ENCODE assay signal across 9 mouse cellular contexts in the genomic region with DNA sequence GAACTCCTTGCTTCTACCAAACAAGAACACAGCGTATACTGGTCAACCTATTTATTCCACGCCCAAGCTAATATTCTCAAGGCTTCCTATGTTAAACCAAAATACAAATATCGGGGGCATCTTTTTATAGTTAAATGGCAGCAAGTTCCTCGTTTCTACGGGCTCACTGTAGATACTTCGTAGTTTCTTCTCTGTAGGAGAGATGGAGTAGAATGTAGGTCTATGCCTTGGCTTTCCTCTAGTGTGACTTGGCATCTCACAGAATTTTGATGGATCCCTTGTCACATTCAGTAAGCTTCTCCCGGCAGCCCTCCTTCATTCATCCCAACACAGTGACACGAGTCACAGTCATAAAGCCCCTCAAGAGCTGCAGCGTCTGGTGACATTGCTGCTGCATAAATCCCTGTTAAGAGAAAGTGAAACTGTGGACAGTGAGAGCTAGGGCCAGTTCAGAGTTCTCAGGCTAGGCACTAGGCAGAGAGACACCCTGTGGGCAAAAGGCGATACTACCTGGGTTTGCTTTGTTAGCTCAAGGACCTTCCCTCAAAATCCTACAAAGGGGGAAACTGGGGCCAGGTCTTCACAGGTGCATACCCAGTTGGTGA.
DNase-seq lines count a peak whose midpoint lies in the region; ATAC-seq and TF ChIP-seq lines count a peak whose summit lies in the region.
"Had no signal": no experiment of that assay in that cellular context is flagged by ENCODE, and none has a peak within 500 bp of the region (broad histone marks: within the 10 kb centered on the region; RNA-seq: fewer than 3 reads in every experiment).

No protein-coding gene starts in this region.

- peak overlapping the region; percentile 15; the same call in 1 of the 2 replicates for H3K27ac ChIP-seq in forebrain, embryonic 14.5 days (ENCODE audit: low read depth, low read length)
- H3K27ac ChIP-seq in forebrain, embryonic 11.5 days (ENCODE audit: low read depth, low read length) = no peak overlapping the region
- no peak overlapping the region for H3K27ac ChIP-seq in cortical plate, adult 2 months (ENCODE audit: insufficient read depth, low read length)

- peak; percentile 42; the same call in 1 of the 2 replicates for ATAC-seq in forebrain, embryonic 14.5 days
- no peak for ATAC-seq in forebrain, embryonic 11.5 days (replicated peaks; ENCODE audit: low FRiP score)

- no peaks in the 10 kb centered on the region for H3K36me3 ChIP-seq in forebrain, embryonic 14.5 days (ENCODE audit: control insufficient read depth, insufficient read depth, low read length)
- no peaks in the 10 kb centered on the region for H3K36me3 ChIP-seq in forebrain, embryonic 11.5 days (ENCODE audit: control insufficient read depth, insufficient read depth, low read length)
- H3K36me3 ChIP-seq: G1E had no signal

- no peak for TF ChIP-seq POLR2A in cortical plate, adult 2 months (IDR thresholded peaks at IDR 0.05; ENCODE audit: extremely low read depth, insufficient read depth, low read length)

- DNase-seq in forebrain, embryonic 14.5 days (ENCODE audit: low spot score) = peak; percentile 41
- DNase-seq in forebrain, embryonic 11.5 days (ENCODE audit: low spot score) = no peak
- DNase-seq in ovary, postnatal 36 days (ENCODE audit: low spot score) = peak; percentile 35
- DNase-seq in ovary, postnatal 14 days (ENCODE audit: low spot score) = no peak
- peak; percentile 30 to 48 for DNase-seq in lung, adult 18-20 months
- DNase-seq in skeletal muscle tissue, adult 2 months (ENCODE audit: low read depth, low spot score) = peak; percentile 38
- DNase-seq in cerebellum, postnatal 4 days (ENCODE audit: low spot score in 2 of 2) = no peak

- no peak overlapping the region for H3K4me3 ChIP-seq in forebrain, embryonic 14.5 days (ENCODE audit: low read depth, low read length)
- H3K4me3 ChIP-seq in forebrain, embryonic 11.5 days (ENCODE audit: low read depth, low read length) = no peak overlapping the region
- no peak overlapping the region for H3K4me3 ChIP-seq in cortical plate, adult 2 months (ENCODE audit: insufficient read depth, low read length)

- peak; percentile 52 for TF ChIP-seq CTCF in cortical plate, adult 2 months (IDR thresholded peaks at IDR 0.05; ENCODE audit: extremely low read depth, insufficient read depth, low read length)

- H3K4me1 ChIP-seq in forebrain, embryonic 14.5 days (ENCODE audit: control insufficient read depth, insufficient read depth, low read length) = peaks cover 7% of the 10 kb centered on the region
- H3K4me1 ChIP-seq in forebrain, embryonic 11.5 days (replicated peaks; ENCODE audit: control insufficient read depth, insufficient read depth, low read length) = no peaks in the 10 kb centered on the region
- H3K4me1 ChIP-seq in cortical plate, adult 2 months (ENCODE audit: control insufficient read depth, insufficient read depth, low read length) = peaks cover 7% of the 10 kb centered on the region

- no peaks in the 10 kb centered on the region for H3K9me3 ChIP-seq in forebrain, embryonic 14.5 days (replicated peaks; ENCODE audit: control insufficient read depth, low read length)
- no peaks in the 10 kb centered on the region for H3K9me3 ChIP-seq in forebrain, embryonic 11.5 days (ENCODE audit: control insufficient read depth, low read length)
- H3K9me3 ChIP-seq: G1E had no signal

- no peak overlapping the region for H3K4me2 ChIP-seq in forebrain, embryonic 14.5 days (ENCODE audit: low read length)
- H3K4me2 ChIP-seq in forebrain, embryonic 11.5 days (ENCODE audit: low read depth, low read length, severe bottlenecking) = no peak overlapping the region

- no peak overlapping the region for H3K9ac ChIP-seq in forebrain, embryonic 14.5 days (ENCODE audit: low read length)
- no peak overlapping the region for H3K9ac ChIP-seq in forebrain, embryonic 11.5 days (ENCODE audit: low read length)

- no peaks in the 10 kb centered on the region for H3K27me3 ChIP-seq in forebrain, embryonic 14.5 days (replicated peaks; ENCODE audit: control insufficient read depth, insufficient read depth, low read length)
- H3K27me3 ChIP-seq in forebrain, embryonic 11.5 days (ENCODE audit: control insufficient read depth, insufficient read depth, low read length) = no peaks in the 10 kb centered on the region

- WGBS in forebrain, embryonic 14.5 days = 75% methylated on average over 10 of the region's 10 CpGs
- WGBS in forebrain, embryonic 11.5 days = 77% methylated on average over 10 of the region's 10 CpGs

Comparison
In these comparisons a context has a peak if more than half of its experiments do, and no peak if none do; other contexts are left out.
1. DNase-seq: peak in forebrain, embryonic 14.5 days (single experiment), ovary, postnatal 36 days (single experiment), lung, adult 18-20 months (2 of 2) and skeletal muscle tissue, adult 2 months (single experiment); none in forebrain, embryonic 11.5 days (single experiment), ovary, postnatal 14 days (single experiment) and cerebellum, postnatal 4 days (0 of 2).